Mouse (Mus musculus) MEL (cell line): ENCODE results near the gene Morn3. TPM values are rescaled to one million over a fixed set of nuclear protein-coding genes. Genes with fewer than 3 reads are reported as not detected.

Experiments used
- DNase-seq: peaks from one replicate; pipeline ENCODE4 v3.0.0; 2011; ENCODE audit warnings: low read depth, low spot score
- H3K27ac ChIP-seq: 2 replicates; pipeline ENCODE4 v1.5.1; 2012; ENCODE audit warnings: low read depth, mild to moderate bottlenecking, control low read depth, low read length, moderate library complexity; ENCODE audit not compliant: control insufficient read depth
- H3K27me3 ChIP-seq, 2 experiments: fragments of 150-350 bp in 1 of 2; sonication (generic) in 1 of 2; 2 replicates each; pipeline ENCODE4 v1.6.1; 2012; ENCODE audit warnings: low read length in 2 of 2, mild to moderate bottlenecking in 2 of 2, improper control_type of control experiment in 1 of 2, moderate library complexity in 1 of 2; ENCODE audit not compliant: insufficient read depth in 2 of 2, control insufficient read depth in 1 of 2
- H3K36me3 ChIP-seq, 2 experiments: 2 replicates each; pipeline ENCODE4 v1.6.1; 2012 to 2014; ENCODE audit warnings: low read length in 2 of 2, improper control_type of control experiment in 1 of 2, inconsistent platforms in 1 of 2, mild to moderate bottlenecking in 1 of 2; ENCODE audit not compliant: insufficient read depth in 2 of 2, control insufficient read depth in 1 of 2
- H3K4me1 ChIP-seq, 2 experiments: fragments of 150-350 bp in 1 of 2; sonication (generic) in 1 of 2; 2 replicates each; pipeline ENCODE4 v1.6.1; 2012; ENCODE audit warnings: low read length in 2 of 2, improper control_type of control experiment in 1 of 2, mild to moderate bottlenecking in 1 of 2; ENCODE audit not compliant: insufficient read depth in 2 of 2, control insufficient read depth in 1 of 2
- H3K4me3 ChIP-seq, 2 experiments: fragments of 150-350 bp in 1 of 2; sonication (generic) in 1 of 2; 2 replicates each; pipeline ENCODE4 v1.5.1; 2012; ENCODE audit warnings: low read depth in 2 of 2, low read length in 2 of 2, mild to moderate bottlenecking in 2 of 2, moderate library complexity in 2 of 2, control low read depth in 1 of 2, improper control_type of control experiment in 1 of 2; ENCODE audit not compliant: control insufficient read depth in 1 of 2, insufficient read depth in 1 of 2
- H3K79me2 ChIP-seq: 2 replicates; pipeline ENCODE4 v1.6.1; 2012; ENCODE audit warnings: mild to moderate bottlenecking, low read length, moderate library complexity; ENCODE audit not compliant: control insufficient read depth, poor library complexity, insufficient read depth
- H3K9ac ChIP-seq: 2 replicates; pipeline ENCODE4 v1.6.1; 2012; ENCODE audit warnings: low read depth, mild to moderate bottlenecking, control low read depth, low read length, moderate library complexity; ENCODE audit not compliant: control insufficient read depth, poor library complexity, severe bottlenecking
- H3K9me3 ChIP-seq: fragments of 150-350 bp; sonication (generic); replicated peaks from 2 replicates; pipeline ENCODE4 v1.6.1; 2012; ENCODE audit warnings: mild to moderate bottlenecking, low read length, improper control_type of control experiment, moderate library complexity; ENCODE audit not compliant: insufficient read depth
- MAZ ChIP-seq: IDR thresholded peaks from 2 replicates; pipeline ENCODE4 v1.6.1; 2012; ENCODE audit warnings: low read depth, mild to moderate bottlenecking, inconsistent platforms, low read length, improper control_type of control experiment
- MXI1 ChIP-seq: IDR thresholded peaks from 2 replicates; pipeline ENCODE4 v1.6.1; 2011; ENCODE audit warnings: mild to moderate bottlenecking, low read depth, low read length, improper control_type of control experiment
- RAD21 ChIP-seq: IDR thresholded peaks from 2 replicates; pipeline ENCODE4 v1.6.1; 2011; ENCODE audit warnings: mild to moderate bottlenecking, low read depth, low read length, improper control_type of control experiment
- TBP ChIP-seq: IDR thresholded peaks from 2 replicates; pipeline ENCODE4 v1.8.0; 2011; ENCODE audit warnings: low read depth, low read length, improper control_type of control experiment
- TCF12 ChIP-seq: IDR thresholded peaks from 2 replicates; pipeline ENCODE4 v1.6.1; 2014; ENCODE audit warnings: low read depth, mild to moderate bottlenecking, inconsistent platforms, low read length, improper control_type of control experiment, moderate library complexity
- UBTF ChIP-seq: IDR thresholded peaks from 2 replicates; pipeline ENCODE4 v1.6.1; 2012; ENCODE audit warnings: low read depth, mild to moderate bottlenecking, inconsistent platforms, low read length, improper control_type of control experiment, moderate library complexity, borderline replicate concordance; ENCODE audit not compliant: insufficient read depth
- USF1 ChIP-seq: IDR thresholded peaks from 2 replicates; pipeline ENCODE4 v1.6.1; 2014; ENCODE audit warnings: low read depth, mild to moderate bottlenecking, inconsistent platforms, low read length, improper control_type of control experiment, moderate library complexity
- ZC3H11A ChIP-seq: IDR thresholded peaks from 2 replicates; pipeline ENCODE4 v1.6.1; 2012; ENCODE audit warnings: low read depth, mild to moderate bottlenecking, inconsistent platforms, low read length, improper control_type of control experiment
- polyA plus RNA-seq, 2 experiments: library from polyadenylated mRNA; stranded (reverse) in 1 of 2; unstranded in 1 of 2; fragments of >175 nt in 1 of 2; fragments of >200 nt in 1 of 2; gene quantifications; 2 replicates each; pipeline versions ENCODE4 v1.2.1 to v1.2.4; 2012; ENCODE audit warnings: low replicate concordance in 2 of 2, low read depth in 1 of 2; ENCODE audit not compliant: insufficient read length in 2 of 2, insufficient read depth in 1 of 2, missing spikeins in 1 of 2
- total RNA-seq: library from RNA; depleted of rRNA; stranded (reverse); fragments of 300-350 nt; gene quantifications from 2 replicates; pipeline ENCODE4 v1.2.3, GENCODE M21; 2012; rRNA removed

Gene Morn3
- total and polyA plus RNA-seq, 3 experiments, result not detected

DNA sequence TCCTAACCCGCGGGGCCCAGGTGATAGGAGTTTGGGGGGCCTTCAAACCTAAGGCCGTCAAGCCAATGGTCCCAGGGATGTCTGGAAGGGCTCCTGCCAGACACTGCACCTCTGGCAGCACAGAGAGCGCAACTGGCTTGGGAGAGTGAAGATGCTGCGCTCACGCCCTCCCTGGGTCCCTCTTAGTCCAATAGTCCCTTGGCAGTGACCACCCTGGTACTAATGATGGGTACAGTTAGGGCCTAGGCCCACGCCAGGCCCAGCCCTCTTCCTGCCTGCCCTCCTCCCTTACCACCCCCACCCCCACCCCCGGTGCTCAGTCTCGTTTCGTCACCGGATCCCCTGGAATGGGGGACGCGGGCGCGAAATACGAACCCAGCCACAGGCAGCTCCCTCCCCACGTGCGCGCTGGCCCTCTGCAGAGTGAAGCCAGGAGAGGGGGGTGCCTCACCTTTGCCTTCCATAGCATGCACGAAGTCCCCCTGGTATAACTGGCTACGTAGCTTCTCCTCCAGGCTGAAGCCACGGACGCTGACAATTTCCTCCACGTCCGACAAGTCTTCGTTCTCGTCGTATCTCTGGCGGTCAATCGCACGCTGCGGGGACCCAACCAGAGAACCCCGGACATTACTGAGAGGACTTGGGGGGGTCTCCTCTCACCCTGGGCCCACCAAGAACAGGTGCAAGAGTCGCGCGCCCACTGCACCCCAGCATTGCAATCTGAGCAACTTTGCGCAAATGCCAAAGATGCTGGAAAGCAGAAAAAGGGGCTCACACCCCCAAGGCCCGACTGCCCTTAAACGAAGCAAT is 59.4 kb downstream of the Morn3 start:
- TF ChIP-seq TBP (no peak), MAZ (no peak), RAD21 (no peak), ZC3H11A (no peak), MXI1 (peak; percentile 3; the same call in 1 of the 2 replicates), UBTF (no peak)
- peaks cover 0 to 5% of the 10 kb centered on the region in 2 experiments; a peak in 2 of 4 replicates for H3K36me3 ChIP-seq
- DNase-seq, result no peak
- H3K9ac ChIP-seq, result peak overlapping the region; percentile 83
- no peaks in the 10 kb centered on the region for H3K9me3 ChIP-seq
- H3K79me2 ChIP-seq, result peaks cover 2% of the 10 kb centered on the region; the same call in 1 of the 2 replicates
- H3K4me3 ChIP-seq, result peak overlapping the region; percentile 79 to 89
- no peak overlapping the region for H3K27ac ChIP-seq
- H3K27me3 ChIP-seq, result no peaks in the 10 kb centered on the region
- H3K4me1 ChIP-seq, result peaks cover 5 to 11% of the 10 kb centered on the region in 2 experiments; a peak in 3 of 4 replicates

DNA sequence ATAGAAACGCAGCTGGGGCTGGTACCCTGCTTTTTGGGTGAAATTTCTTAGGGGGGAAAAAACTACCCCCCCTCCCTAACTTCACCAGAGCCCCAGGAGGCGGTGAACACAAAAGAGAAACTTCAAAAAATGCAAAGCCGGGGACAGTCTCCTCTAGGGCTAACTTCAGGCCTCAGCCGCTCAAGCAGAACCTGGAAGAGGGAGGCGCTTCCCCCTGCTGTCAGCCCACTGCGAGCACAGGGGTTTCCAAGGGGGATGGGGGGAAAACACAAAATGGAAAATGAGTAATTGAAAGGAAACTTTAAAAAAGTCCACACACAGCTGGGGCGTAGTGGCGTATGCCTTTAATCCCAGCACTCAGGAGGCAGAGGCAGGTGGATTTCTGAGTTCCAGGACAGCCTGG is 60.7 kb downstream of the Morn3 start:
- Histone ChIP-seq H3K36me3 (peaks cover 0 to 5% of the 10 kb centered on the region in 2 experiments; a peak in 2 of 4 replicates), H3K27me3 (no peaks in the 10 kb centered on the region), H3K4me3 (no peak overlapping the region), H3K9me3 (no peaks in the 10 kb centered on the region), H3K4me1 (peaks cover 5 to 11% of the 10 kb centered on the region in 2 experiments; a peak in 3 of 4 replicates)
- no peak for DNase-seq
- TF ChIP-seq TCF12, result no peak
- TF ChIP-seq USF1, result no peak
- TF ChIP-seq TBP, result no peak
- TF ChIP-seq, all 39 proteins: peak for 0
- H3K9ac ChIP-seq, result no peak overlapping the region
- H3K79me2 ChIP-seq, result peaks cover 2% of the 10 kb centered on the region; the same call in 1 of the 2 replicates
- H3K27ac ChIP-seq, result no peak overlapping the region

Other genes starting within 250 kb of the Morn3 start
- 244 and 262 TPM in 2 replicates for gene Anapc5, start 225.7 kb downstream of the Morn3 start, total RNA-seq
- gene Anapc5, start 225.7 kb downstream of the Morn3 start, polyA plus RNA-seq, result 100 to 1,000 TPM in 1 of 2 experiments, not detected in 1; 390 TPM
- gene Rnf34, start 197.0 kb downstream of the Morn3 start, total RNA-seq, result 13.9 and 14.8 TPM in 2 replicates
- gene Rnf34, start 197.0 kb downstream of the Morn3 start, polyA plus RNA-seq, result 10 to 100 TPM in 1 of 2 experiments, not detected in 1; 27.4 TPM
- gene Kdm2b, start 57.2 kb downstream of the Morn3 start, total RNA-seq, result 24.8 and 29.2 TPM in 2 replicates
- gene Kdm2b, start 57.2 kb downstream of the Morn3 start, polyA plus RNA-seq, result 10 to 100 TPM in 1 of 2 experiments, not detected in 1; 48.9 TPM
- 4.5 and 4.7 TPM in 2 replicates for gene Orai1, start 31.9 kb downstream of the Morn3 start, total RNA-seq
- 10 to 100 TPM in 1 of 2 experiments, not detected in 1; 13.3 TPM for gene Orai1, start 31.9 kb downstream of the Morn3 start, polyA plus RNA-seq
- gene Tmem120b, start 21.4 kb upstream of the Morn3 start, total RNA-seq, result 4.3 and 6.8 TPM in 2 replicates
- 1 to 10 TPM in 1 of 2 experiments, not detected in 1; 5.6 TPM for gene Tmem120b, start 21.4 kb upstream of the Morn3 start, polyA plus RNA-seq
- gene Rhof, start 85.7 kb upstream of the Morn3 start, total RNA-seq, result 2.5 and 4.1 TPM in 2 replicates
- gene Rhof, start 85.7 kb upstream of the Morn3 start, polyA plus RNA-seq, result 10 to 100 TPM in 1 of 2 experiments, not detected in 1; 10.4 TPM
- 3.0 and 4.1 TPM in 2 replicates for gene Setd1b, start 95.2 kb upstream of the Morn3 start, total RNA-seq
- gene Setd1b, start 95.2 kb upstream of the Morn3 start, polyA plus RNA-seq, result 10 to 100 TPM in 1 of 2 experiments, not detected in 1; 23.5 TPM
- gene Psmd9, start 122.4 kb upstream of the Morn3 start, total RNA-seq, result 28.4 and 32.0 TPM in 2 replicates
- gene Psmd9, start 122.4 kb upstream of the Morn3 start, polyA plus RNA-seq, result 10 to 100 TPM in 1 of 2 experiments, not detected in 1; 54.6 TPM
- not detected in 2 replicates for gene Hpd, start 135.7 kb upstream of the Morn3 start, total RNA-seq
- gene Hpd, start 135.7 kb upstream of the Morn3 start, polyA plus RNA-seq, result not detected
- gene Wdr66, start 205.1 kb upstream of the Morn3 start, total RNA-seq, result 0.82 and 1.4 TPM in 2 replicates
- 1 to 10 TPM in 1 of 2 experiments, not detected in 1; 3.6 TPM for gene Wdr66, start 205.1 kb upstream of the Morn3 start, polyA plus RNA-seq